14 mouse cellular contexts compared by ENCODE assay signal in the genomic region with DNA sequence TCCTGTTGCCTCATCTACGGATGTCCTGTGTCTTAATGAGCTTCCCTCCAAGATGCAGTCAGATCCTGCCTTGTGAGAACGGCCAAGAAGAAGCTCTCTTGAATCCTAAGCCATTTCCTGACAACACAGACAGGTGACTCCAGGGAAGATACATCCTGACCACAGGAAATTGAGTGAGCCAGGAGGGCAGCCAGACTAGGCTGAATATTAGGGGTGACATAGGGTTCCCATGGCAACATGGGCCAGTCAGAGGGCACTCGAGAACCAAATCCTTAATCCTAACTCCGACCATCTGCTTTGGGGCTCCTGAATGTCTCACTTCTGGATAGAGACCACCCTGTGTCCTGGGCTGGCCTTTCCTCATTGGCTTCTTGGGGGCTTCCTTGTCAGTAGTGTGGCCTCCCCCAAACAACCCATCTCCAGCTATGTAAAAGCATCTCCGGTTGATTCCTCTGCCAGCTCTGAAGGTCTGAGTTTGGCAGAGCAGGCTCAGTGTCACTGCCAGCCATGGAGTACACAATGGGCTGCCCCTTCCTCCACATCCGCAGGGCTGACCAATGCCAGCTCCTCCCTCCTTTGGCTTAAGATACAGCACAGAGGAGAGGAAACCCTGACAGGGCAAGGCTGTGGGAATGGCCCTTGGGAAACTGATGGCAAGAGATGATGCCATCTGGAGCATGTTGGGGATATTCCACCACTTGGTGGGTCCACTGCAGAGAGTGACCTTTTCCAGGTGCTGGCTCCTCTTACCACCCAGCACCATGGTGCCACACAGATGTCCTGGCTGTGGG. TPM values are rescaled to one million over a fixed set of nuclear protein-coding genes. Genes with fewer than 3 reads are reported as not detected.
DNase-seq lines count a peak whose midpoint lies in the region; TF ChIP-seq lines count a peak whose summit lies in the region.
"Had no signal": no experiment of that assay in that cellular context is flagged by ENCODE, and none has a peak within 500 bp of the region (broad histone marks: within the 10 kb centered on the region; RNA-seq: fewer than 3 reads in every experiment).

No protein-coding gene starts in this region.

- intact Hi-C loops in left cerebral cortex, adult 2 months (cut with DNase I), result no loop called here
- intact Hi-C loops in left cerebral cortex, postnatal 14 days (cut with DNase I), result no loop called here

- peaks cover 6% of the 10 kb centered on the region; the same call in 1 of the 2 replicates for H3K4me1 ChIP-seq in brown adipose tissue, adult 24 weeks (ENCODE audit: control insufficient read depth, insufficient read depth, insufficient read length, low read length)

- peak; percentile 91 for DNase-seq in cerebellum, adult 9-11 months
- DNase-seq in cerebellum, adult 8-10 months, result no peak
- DNase-seq in left cerebral cortex, adult 2 months (ENCODE audit: extremely low spot score in 1 of 2, low spot score in 2 of 2), result no peak
- no peak for DNase-seq in left cerebral cortex, postnatal 14 days (ENCODE audit: low spot score in 2 of 2)
- peak; percentile 76 for DNase-seq in lung, postnatal 10 days
- no peak for DNase-seq in frontal cortex, adult 2 months (ENCODE audit: extremely low spot score in 1 of 2, low spot score in 1 of 2)
- DNase-seq in embryo, embryonic 10 days (ENCODE audit: low spot score), result no peak
- DNase-seq: gastrocnemius, postnatal 25 days had no signal

- H3K27ac ChIP-seq in left cerebral cortex, adult 2 months, result peak overlapping the region; percentile 53
- 0 out of 2 replicates have a peak overlapping the region, but pooled peaks have one; percentile 7 for H3K27ac ChIP-seq in brown adipose tissue, adult 24 weeks (replicated peaks; ENCODE audit: low read depth, low read length)
- H3K27ac ChIP-seq: heart, embryonic 10.5 days; kidney, embryonic 15.5 days; limb, embryonic 12.5 days; neural tube, embryonic 12.5 days; stomach, embryonic 15.5 days had no signal

- no peak for TF ChIP-seq CTCF in left cerebral cortex, adult 2 months (IDR thresholded peaks at IDR 0.05)

- no peak overlapping the region for H3K4me3 ChIP-seq in left cerebral cortex, adult 2 months
- no peak overlapping the region for H3K4me3 ChIP-seq in brown adipose tissue, adult 24 weeks (ENCODE audit: insufficient read depth, low read depth, low read length)
- H3K4me3 ChIP-seq: heart, embryonic 10.5 days; kidney, embryonic 15.5 days; limb, embryonic 12.5 days; neural tube, embryonic 12.5 days; stomach, embryonic 15.5 days had no signal

RNA-seq across cellular contexts. Expression of a gene that starts 25.4 kb away (rescaled TPM):
- 100 to 1,000 TPM; 247 to 272 TPM for total RNA-seq in left cerebral cortex, adult 2 months (2021)
- total RNA-seq in left cerebral cortex, postnatal 14 days (2021), result 100 to 1,000 TPM; 112 to 122 TPM
- not detected in 2 replicates for polyA plus RNA-seq in brown adipose tissue, adult 24 weeks (2012; ENCODE audit: insufficient read depth, insufficient read length, missing spikeins)
- polyA plus RNA-seq in frontal cortex, adult 2 months (2012; rRNA removed), result 84.6 and 86.3 TPM in 2 replicates

RNA-seq across cellular contexts. Expression of a gene that starts 31.0 kb away (rescaled TPM):
- 10 to 100 TPM; 31.3 to 35.3 TPM for total RNA-seq in left cerebral cortex, adult 2 months (2021)
- 10 to 100 TPM; 23.9 to 27.1 TPM for total RNA-seq in left cerebral cortex, postnatal 14 days (2021)
- polyA plus RNA-seq in brown adipose tissue, adult 24 weeks (2012; ENCODE audit: insufficient read depth, insufficient read length, missing spikeins), result 2.1 and 2.5 TPM in 2 replicates
- polyA plus RNA-seq in frontal cortex, adult 2 months (2012; rRNA removed), result 21.3 and 21.9 TPM in 2 replicates

Comparison
In these comparisons a context has a peak if more than half of its experiments do, and no peak if none do; other contexts are left out.
1. DNase-seq: peak in cerebellum, adult 9-11 months (single experiment) and lung, postnatal 10 days (single experiment); none in cerebellum, adult 8-10 months (single experiment), left cerebral cortex, adult 2 months (0 of 2), left cerebral cortex, postnatal 14 days (0 of 2), frontal cortex, adult 2 months (0 of 2) and embryo, embryonic 10 days (single experiment).